Mouse (Mus musculus) left cerebral cortex, adult 8-10 months (tissue): ENCODE data around the gene Alpk1. TPM values are rescaled to one million over a fixed set of nuclear protein-coding genes. Genes with fewer than 3 reads are reported as not detected.
A peak's percentile ranks its signal among the peaks of the same experiment; 100 is the strongest.

Source experiments
- DNase-seq, 2 experiments: peaks; one replicate each; pipeline ENCODE4 v3.0.0; 2022; ENCODE audit warnings: low spot score in 2 of 2
- total RNA-seq, 4 experiments: library from RNA; stranded (reverse); gene quantifications; 2 replicates each; pipeline ENCODE4 v1.2.4; 2022

Gene Alpk1
- total RNA-seq, 4 experiments from 2014 or later, result 5.9 to 8.1 (median 7.3) TPM

- no peak for DNase-seq
Measured at GRCm38 (mm10) chr3:127630190-127630589, 150.1 kb downstream of the Alpk1 start.

- DNase-seq, result no peak
Measured at GRCm38 (mm10) chr3:127628311-127629184, 151.8 kb downstream of the Alpk1 start.

GRCm38 (mm10) chr3:127627956-127628310 lies 152.4 kb downstream of the Alpk1 start:
- no peak for DNase-seq

- no peak for DNase-seq
Measured at GRCm38 (mm10) chr3:127627151-127627955, 153.0 kb downstream of the Alpk1 start.

GRCm38 (mm10) chr3:127626524-127626923 lies 153.8 kb downstream of the Alpk1 start:
- DNase-seq, result no peak

GRCm38 (mm10) chr3:127625701-127626399 lies 154.5 kb downstream of the Alpk1 start:
- no peak for DNase-seq

GRCm38 (mm10) chr3:127625296-127625695 lies 155.0 kb downstream of the Alpk1 start:
- peak in 1 of 2 experiments; percentile 25 for DNase-seq

Other genes starting within 250 kb of the Alpk1 start
- gene Larp7, start 227.2 kb downstream of the Alpk1 start, total RNA-seq, result 10 to 100 TPM; 16.2 to 20.6 (median 18.0) TPM
- gene Zgrf1, start 227.0 kb downstream of the Alpk1 start, total RNA-seq, result 1 to 10 TPM; 2.7 to 4.1 (median 3.3) TPM
- under 1 TPM in 3 of 4 experiments, not detected in 1; 0.25 to 0.33 (median 0.32) TPM for gene Neurog2, start 147.4 kb downstream of the Alpk1 start, total RNA-seq
- gene Tifa, start 9.3 kb upstream of the Alpk1 start, total RNA-seq, result 10 to 100 TPM in 2 of 4 experiments, 1 to 10 TPM in 2; 5.6 to 10.1 (median 8.5) TPM
- gene Ap1ar, start 57.0 kb upstream of the Alpk1 start, total RNA-seq, result 10 to 100 TPM; 77.7 to 88.8 (median 82.2) TPM
- 1 to 10 TPM; 3.3 to 3.9 (median 3.7) TPM for gene Fam241a, start 115.8 kb upstream of the Alpk1 start, total RNA-seq